Mouse (Mus musculus) Patski (cell line): ENCODE data around the gene Mrpl20. TPM values are rescaled to one million over a fixed set of nuclear protein-coding genes. Genes with fewer than 3 reads are reported as not detected.
"Not testable (repeated sequence)": the region's sequence is repeated elsewhere in the genome, so short reads cannot be mapped to it uniquely, and the experiment has no call there.

Experiments
- ATAC-seq: fragments of 100-300 bp; one replicate; pipeline ENCODE4 v1.8.0; 2021
- CTCF ChIA-PET: fragments of 350-600 bp; sonication (Branson Sonifier 250); formaldehyde crosslinking; loops from one replicate; lab custom pipeline; 2022; ENCODE audit warnings: inconsistent platforms; lab: Charles Lee
- POLR2A ChIA-PET: fragments of 350-600 bp; sonication (Branson Sonifier 250); formaldehyde crosslinking; loops from one replicate; lab custom pipeline; 2022; ENCODE audit warnings: antibody characterized with exemption, inconsistent platforms; lab: Charles Lee
- DNase-seq: peaks from one replicate; pipeline ENCODE4 v3.0.0-alpha.2; 2011; ENCODE audit warnings: low read depth, low spot score
- H3K27me3 ChIP-seq: fragments of 371-371 bp; one replicate; pipeline ENCODE4 v1.5.1; 2021
- CTCF ChIP-seq: fragments of 100-300 bp; IDR thresholded peaks from one replicate; pipeline ENCODE4 v1.5.1; 2021
- in situ Hi-C: fragments of 300-500 bp; cut with MboI; formaldehyde crosslinking; loops from 3 replicates; pipeline ENCODE4 v1.11.1; 2018; ENCODE audit warnings: low pct_unique_long_range_greater_than_20kb, mixed read lengths
- polyA plus RNA-seq: library from polyadenylated mRNA; unstranded; gene quantifications from one replicate; pipeline ENCODE4 v1.2.3, GENCODE M21; 2021

Mrpl20 gene
- polyA plus RNA-seq, 1 experiment from 2014 or later, result 124 TPM

GRCm38 (mm10) chr4:155780895-155781294 is 21.8 kb upstream of the Mrpl20 start:
- ChIA-PET CTCF (interaction anchor here (1.2 kb wide), 1 partner anchor 22 kb away, joined by 4 read pairs; the partner anchor contains the start of gene Mrpl20), POLR2A (no interaction called here)
- no peaks in the 10 kb centered on the region for H3K27me3 ChIP-seq
- in situ Hi-C loops, result no loop called here
- TF ChIP-seq CTCF, result no peak
- DNase-seq (no peak), ATAC-seq (no peak)

GRCm38 (mm10) chr4:155783486-155784080 is 19.1 kb upstream of the Mrpl20 start:
- no peak for ATAC-seq
- no peak for TF ChIP-seq CTCF
- in situ Hi-C loops, result no loop called here

GRCm38 (mm10) chr4:155784081-155784701 is 18.5 kb upstream of the Mrpl20 start:
- ATAC-seq (no peak), DNase-seq (no peak)
- peak; percentile 81 for TF ChIP-seq CTCF
- ChIA-PET POLR2A (interaction anchor here (0.7 kb wide), 1 partner anchor 9 kb away, joined by 3 read pairs; no protein-coding TSS in a partner anchor), CTCF (interaction anchor here (1.0 to 1.6 kb wide), 4 partner anchors 9 to 19 kb away, joined by 3 to 4 read pairs (median 4); partner anchors contain the start of gene Mrpl20)
- no peaks in the 10 kb centered on the region for H3K27me3 ChIP-seq
- in situ Hi-C loops, result no loop called here

More at GRCm38 (mm10) chr4:155783486-155784080, 19.1 kb upstream of the Mrpl20 start:
- CTCF ChIA-PET, result interaction anchor here (0.9 to 1.6 kb wide), 4 partner anchors 8 to 23 kb away, joined by 3 to 4 read pairs (median 4); partner anchors contain the start of genes Atad3a and Mrpl20
- H3K27me3 ChIP-seq, result no peaks in the 10 kb centered on the region
- DNase-seq, result no peak
- POLR2A ChIA-PET, result interaction anchor here (0.7 kb wide), 1 partner anchor 8 kb away, joined by 3 read pairs; no protein-coding TSS in a partner anchor

GRCm38 (mm10) chr4:155785246-155785645 is 17.4 kb upstream of the Mrpl20 start:
- POLR2A ChIA-PET, result no interaction called here

GRCm38 (mm10) chr4:155785819-155786218 is 16.9 kb upstream of the Mrpl20 start, which contains the start of gene Tmem88b:
Gene Tmem88b (minus strand): TSS chr4:155785874.
- TF ChIP-seq CTCF, result no peak
- CTCF ChIA-PET, result no interaction called here

More at GRCm38 (mm10) chr4:155785246-155785645, 17.4 kb upstream of the Mrpl20 start:
- in situ Hi-C loops, result no loop called here
- no peaks in the 10 kb centered on the region for H3K27me3 ChIP-seq
- no peak for TF ChIP-seq CTCF
- CTCF ChIA-PET, result interaction anchor here (1.1 kb wide), 1 partner anchor 13 kb away, joined by 3 read pairs; no protein-coding TSS in a partner anchor
- ATAC-seq, result no peak
- no peak for DNase-seq

GRCm38 (mm10) chr4:155788300-155788699 is 14.4 kb upstream of the Mrpl20 start:
- TF ChIP-seq CTCF, result no peak
- POLR2A ChIA-PET, result no interaction called here
- H3K27me3 ChIP-seq, result no peaks in the 10 kb centered on the region
- DNase-seq, result no peak
- CTCF ChIA-PET, result no interaction called here
- ATAC-seq, result no peak
- in situ Hi-C loops, result no loop called here

More at GRCm38 (mm10) chr4:155785819-155786218, 16.9 kb upstream of the Mrpl20 start, which contains the start of gene Tmem88b:
- POLR2A ChIA-PET, result no interaction called here
- DNase-seq, result no peak
- ATAC-seq, result no peak
- in situ Hi-C loops, result no loop called here
- no peaks in the 10 kb centered on the region for H3K27me3 ChIP-seq

- DNase-seq, H3K27me3 ChIP-seq, CTCF ChIA-PET, POLR2A ChIA-PET, ATAC-seq, in situ Hi-C loops: not testable (repeated sequence)
Measured at GRCm38 (mm10) chr4:155788833-155789232, 13.8 kb upstream of the Mrpl20 start.

GRCm38 (mm10) chr4:155790021-155790489 is 12.6 kb upstream of the Mrpl20 start, which contains the start of gene Ankrd65:
Gene Ankrd65 (plus strand): TSS chr4:155790439.
- DNase-seq, result no peak
- POLR2A ChIA-PET, result no interaction called here
- in situ Hi-C loops, result no loop called here
- TF ChIP-seq CTCF, result no peak
- CTCF ChIA-PET, result no interaction called here
- H3K27me3 ChIP-seq, result no peaks in the 10 kb centered on the region
- ATAC-seq, result no peak

GRCm38 (mm10) chr4:155790650-155791161 is 12.0 kb upstream of the Mrpl20 start:
- DNase-seq (no peak), ATAC-seq (no peak)
- no peak for TF ChIP-seq CTCF
- CTCF ChIA-PET, result no interaction called here
- no peaks in the 10 kb centered on the region for H3K27me3 ChIP-seq
- in situ Hi-C loops, result no loop called here
- POLR2A ChIA-PET, result no interaction called here

- in situ Hi-C loops, result no loop called here
- H3K27me3 ChIP-seq, result no peaks in the 10 kb centered on the region
- ChIA-PET POLR2A (no interaction called here), CTCF (no interaction called here)
- ATAC-seq, result no peak
- DNase-seq, result no peak
- TF ChIP-seq CTCF, result no peak
Measured at GRCm38 (mm10) chr4:155791240-155791933, 11.3 kb upstream of the Mrpl20 start.
